Mouse (Mus musculus): ENCODE measurements around the gene Capns2. TPM values are rescaled to one million over a fixed set of nuclear protein-coding genes. Genes with fewer than 3 reads are reported as not detected.

Capns2 gene
- total RNA-seq, 2 experiments from 2014 or later: 1.2 to 3.0 TPM

DNA sequence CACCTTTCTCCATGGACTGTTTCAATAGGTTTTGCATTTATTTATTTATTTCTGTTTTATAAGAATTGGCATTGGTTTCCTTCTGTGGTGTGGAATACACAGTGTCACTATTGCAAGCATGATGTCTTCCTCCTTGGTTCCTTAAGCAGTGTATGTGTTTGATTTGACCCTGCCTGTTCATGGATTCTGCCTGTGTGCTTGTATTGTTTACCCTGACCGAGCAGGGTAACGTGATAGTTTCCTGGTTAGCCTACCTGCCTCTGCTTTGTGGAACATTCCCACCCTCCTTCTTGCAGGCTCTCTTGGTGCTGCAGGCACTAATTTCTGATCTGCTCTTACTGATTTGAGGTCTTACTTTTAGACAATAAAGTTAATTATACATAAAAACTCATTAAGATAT lies 7.3 kb upstream of the Capns2 start:
- Histone ChIP-seq H3K27ac (no peak overlapping the region), H3K4me3 (no peak overlapping the region)
- TF ChIP-seq CTCF (conservative IDR thresholded peaks at IDR 0.05): no peak
- DNase-seq (ENCODE audit: low spot score in 2 of 2): no peak

DNA sequence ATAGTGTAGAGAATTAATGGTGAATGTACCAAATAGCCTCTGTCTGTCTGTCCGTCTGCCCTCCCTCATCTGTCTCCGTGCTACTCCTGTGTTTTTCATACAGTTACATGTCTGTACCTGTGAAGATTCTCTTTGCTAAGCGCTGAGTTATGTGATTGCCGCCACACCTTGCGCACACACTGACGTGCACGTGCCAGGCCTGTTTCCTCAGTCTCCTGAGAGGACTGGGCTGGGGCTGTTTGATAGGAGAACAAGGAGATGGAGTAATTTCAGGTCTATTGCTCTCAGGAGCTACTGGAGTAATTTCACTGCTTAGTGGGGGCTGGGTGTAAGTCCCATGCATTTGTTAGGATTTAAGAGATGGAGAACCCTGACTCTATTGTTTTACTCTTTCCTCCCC lies 6.2 kb upstream of the Capns2 start:
- TF ChIP-seq CTCF (conservative IDR thresholded peaks at IDR 0.05): no peak
- Histone ChIP-seq H3K27ac (no peak overlapping the region), H3K4me3 (no peak overlapping the region)
- DNase-seq (ENCODE audit: low spot score in 2 of 2): no peak

DNA sequence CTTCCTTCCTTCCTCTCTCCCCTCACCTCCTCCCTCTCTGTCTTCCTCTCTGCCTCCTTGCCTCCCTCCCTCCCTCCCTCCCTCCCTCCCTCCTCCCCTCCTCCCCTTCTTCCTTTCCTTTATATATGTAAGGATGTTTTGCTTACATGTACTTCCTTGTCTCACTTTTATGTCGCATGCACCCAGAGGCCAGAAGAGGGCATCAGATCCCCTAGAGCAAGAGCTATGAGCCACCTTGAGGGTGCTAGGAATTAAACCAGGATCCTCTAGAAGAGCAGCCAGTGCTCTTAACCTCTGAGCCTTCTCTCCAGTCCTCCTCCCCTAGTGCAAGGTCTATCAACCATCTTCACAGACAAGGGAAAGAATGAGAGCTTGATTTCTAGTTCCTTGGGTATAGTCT lies 5.2 kb upstream of the Capns2 start:
- DNase-seq (ENCODE audit: low spot score in 2 of 2): no peak
- no peak overlapping the region for H3K27ac ChIP-seq
- TF ChIP-seq CTCF (conservative IDR thresholded peaks at IDR 0.05): no peak
- no peak overlapping the region for H3K4me3 ChIP-seq

DNA sequence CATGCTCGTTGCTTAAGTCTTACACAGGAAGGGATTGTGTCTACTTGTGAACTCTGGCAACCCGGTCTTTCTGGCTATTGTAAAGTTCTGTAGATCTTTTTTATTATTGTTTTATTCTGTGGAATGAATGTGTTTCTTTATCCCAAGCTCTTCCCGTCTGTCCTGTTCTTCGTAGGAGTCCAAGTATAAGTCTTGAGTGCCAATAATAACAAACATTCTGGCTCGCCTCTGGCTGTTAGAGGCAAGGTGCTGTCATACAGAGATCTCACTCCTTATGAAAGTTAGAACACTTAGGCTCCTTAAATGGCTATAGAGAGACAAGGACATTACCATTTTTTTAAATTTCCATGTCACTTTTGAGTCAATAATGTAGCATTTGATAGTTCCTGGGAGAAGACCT lies 4.6 kb upstream of the Capns2 start:
- no peak for TF ChIP-seq CTCF (conservative IDR thresholded peaks at IDR 0.05)
- no peak for DNase-seq (ENCODE audit: low spot score in 2 of 2)
- no peak overlapping the region for H3K4me3 ChIP-seq
- no peak overlapping the region for H3K27ac ChIP-seq

DNA sequence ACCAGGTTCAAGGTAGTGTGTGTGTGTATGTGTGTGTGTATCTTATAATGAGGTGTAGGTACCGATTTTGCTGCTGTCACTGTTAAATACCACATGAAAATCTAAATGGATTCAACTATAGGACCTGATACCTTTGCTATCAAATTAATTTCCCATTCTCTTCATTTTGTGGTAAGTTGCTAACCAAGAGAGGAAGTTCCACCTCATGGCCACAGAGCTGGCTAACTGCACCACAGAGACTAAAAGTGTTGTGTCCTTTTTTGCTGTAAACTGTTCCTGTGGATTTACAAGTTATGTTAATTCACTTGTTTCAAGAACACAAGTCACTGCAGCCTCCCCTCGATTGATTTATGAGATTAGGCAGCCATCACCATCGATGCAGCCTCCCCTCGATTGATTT lies 3.4 kb upstream of the Capns2 start:
- H3K4me3 ChIP-seq: no peak overlapping the region
- no peak overlapping the region for H3K27ac ChIP-seq
- no peak for DNase-seq (ENCODE audit: low spot score in 2 of 2)
- no peak for TF ChIP-seq CTCF (conservative IDR thresholded peaks at IDR 0.05)

GRCm38 (mm10) chr8:92899590-92899989 lies 1.6 kb upstream of the Capns2 start:
- TF ChIP-seq CTCF (conservative IDR thresholded peaks at IDR 0.05): no peak
- Histone ChIP-seq H3K27ac (no peak overlapping the region), H3K4me3 (no peak overlapping the region)
- no peak for DNase-seq (ENCODE audit: low spot score in 2 of 2)

DNA sequence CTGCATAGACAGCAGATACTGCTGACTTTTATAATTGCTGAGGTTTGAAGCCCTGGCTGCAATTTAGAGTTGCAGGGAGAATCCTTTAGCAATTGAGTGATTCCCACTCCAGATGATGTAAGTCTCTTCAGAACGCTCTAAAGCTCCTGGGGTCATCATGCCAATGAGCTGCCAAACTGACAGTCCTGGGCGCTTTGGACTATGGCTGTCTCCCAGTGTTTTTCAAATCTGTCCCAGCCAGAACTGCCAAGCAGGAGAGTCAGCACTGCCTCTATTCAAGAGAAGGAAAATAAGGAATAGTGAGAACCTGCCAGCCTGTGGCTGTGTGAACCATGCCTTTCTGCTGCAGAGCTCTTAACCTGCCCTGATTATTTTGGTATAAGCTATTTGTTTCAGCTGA lies 1.8 kb downstream of the Capns2 start:
- TF ChIP-seq CTCF (conservative IDR thresholded peaks at IDR 0.05): no peak
- Histone ChIP-seq H3K27ac (no peak overlapping the region), H3K4me3 (no peak overlapping the region)
- no peak for DNase-seq (ENCODE audit: low spot score in 2 of 2)

- no peak for TF ChIP-seq CTCF (conservative IDR thresholded peaks at IDR 0.05)
- Histone ChIP-seq H3K4me3 (no peak overlapping the region), H3K27ac (no peak overlapping the region)
- DNase-seq (ENCODE audit: low spot score in 2 of 2): no peak
Observed at GRCm38 (mm10) chr8:92903488-92904135, 2.4 kb downstream of the Capns2 start.

DNA sequence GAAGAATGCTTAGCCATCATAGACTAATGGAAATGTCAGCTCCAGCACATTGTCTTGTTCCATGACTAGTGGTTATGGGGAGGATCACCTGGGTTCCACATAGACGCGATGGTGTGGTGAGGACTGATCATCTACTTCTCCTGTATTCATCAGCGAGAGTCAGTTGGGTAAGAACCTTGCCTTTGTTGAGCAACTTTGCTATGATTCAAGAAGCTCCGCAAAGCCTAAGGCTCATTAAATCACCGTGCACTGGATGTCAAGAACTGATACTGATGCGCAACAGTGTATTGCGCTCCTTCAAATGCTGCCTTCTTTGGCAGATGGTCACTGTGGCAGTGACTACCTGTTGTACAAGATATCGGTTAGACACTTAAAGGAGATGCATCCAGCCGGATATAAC lies 5.3 kb downstream of the Capns2 start:
- H3K4me3 ChIP-seq: no peak overlapping the region
- no peak overlapping the region for H3K27ac ChIP-seq
- no peak for TF ChIP-seq CTCF (conservative IDR thresholded peaks at IDR 0.05)
- no peak for DNase-seq (ENCODE audit: low spot score in 2 of 2)

DNA sequence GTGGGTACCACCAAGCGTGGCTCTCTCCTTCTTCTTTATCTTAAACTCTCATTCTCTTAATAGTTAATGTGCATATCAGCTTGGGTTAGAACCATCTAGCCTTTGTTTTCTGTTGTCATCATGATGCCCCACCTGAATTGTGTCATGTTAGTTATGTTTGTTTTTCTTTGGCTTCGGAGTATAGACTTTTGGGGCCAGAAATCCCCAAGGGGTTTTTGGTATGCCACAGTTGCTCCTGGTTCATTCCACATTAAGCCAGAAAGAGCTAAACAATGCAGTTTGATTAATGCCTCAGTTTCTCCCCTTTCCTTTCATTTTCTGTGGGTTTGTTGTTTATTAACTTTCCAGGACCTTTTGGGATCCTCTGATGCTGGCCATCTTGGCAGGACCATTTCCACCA lies 7.2 kb downstream of the Capns2 start:
- DNase-seq (ENCODE audit: low spot score in 2 of 2): no peak
- H3K27ac ChIP-seq: no peak overlapping the region
- no peak overlapping the region for H3K4me3 ChIP-seq
- TF ChIP-seq CTCF (conservative IDR thresholded peaks at IDR 0.05): no peak

GRCm38 (mm10) chr8:92911477-92911876 lies 10.3 kb downstream of the Capns2 start:
- no peak for TF ChIP-seq CTCF (conservative IDR thresholded peaks at IDR 0.05)
- no peak for DNase-seq (ENCODE audit: low spot score in 2 of 2)
- Histone ChIP-seq H3K4me3 (no peak overlapping the region), H3K27ac (no peak overlapping the region)

- TF ChIP-seq CTCF (conservative IDR thresholded peaks at IDR 0.05): no peak
Observed at GRCm38 (mm10) chr8:92913396-92913795, 12.2 kb downstream of the Capns2 start.

GRCm38 (mm10) chr8:92916082-92916481 lies 14.9 kb downstream of the Capns2 start:
- DNase-seq (ENCODE audit: low spot score in 2 of 2): no peak
- no peak overlapping the region for H3K27ac ChIP-seq
- H3K4me3 ChIP-seq: no peak overlapping the region
- TF ChIP-seq CTCF (conservative IDR thresholded peaks at IDR 0.05): no peak

More at GRCm38 (mm10) chr8:92913396-92913795, 12.2 kb downstream of the Capns2 start:
- no peak overlapping the region for H3K27ac ChIP-seq
- no peak for DNase-seq (ENCODE audit: low spot score in 2 of 2)
- no peak overlapping the region for H3K4me3 ChIP-seq

DNA sequence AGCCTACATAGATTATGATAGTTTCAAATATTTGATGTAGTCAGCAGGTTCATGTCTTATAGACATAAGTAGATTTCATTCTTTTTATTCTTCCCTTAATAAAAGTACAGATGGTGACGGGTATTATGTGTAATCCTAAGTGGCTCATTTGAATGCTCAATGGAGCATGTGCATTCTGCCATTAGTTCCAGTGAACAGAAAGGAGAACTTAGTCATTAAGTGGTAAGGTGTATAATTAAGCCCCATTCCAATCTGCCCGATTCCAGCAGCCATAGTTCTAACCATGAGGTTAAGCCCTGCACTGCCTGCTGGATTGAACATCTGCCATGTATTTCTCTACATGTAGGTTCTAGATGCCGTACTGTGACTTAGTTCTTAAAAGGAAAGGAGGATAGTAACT lies 20.6 kb downstream of the Capns2 start:
- Histone ChIP-seq H3K27ac (no peak overlapping the region), H3K4me3 (no peak overlapping the region)
- TF ChIP-seq CTCF (conservative IDR thresholded peaks at IDR 0.05): no peak
- DNase-seq (ENCODE audit: low spot score in 2 of 2): no peak

- no peak for TF ChIP-seq CTCF (conservative IDR thresholded peaks at IDR 0.05)
- no peak for DNase-seq (ENCODE audit: low spot score in 2 of 2)
- Histone ChIP-seq H3K4me3 (no peak overlapping the region), H3K27ac (no peak overlapping the region)
Observed at GRCm38 (mm10) chr8:92928986-92929385, 27.8 kb downstream of the Capns2 start.

Data from layer of hippocampus, adult 2 months (tissue).